Mouse (Mus musculus) MEL (cell line): Measurements from ENCODE around the gene Deaf1. TPM values are rescaled to one million over a fixed set of nuclear protein-coding genes. Genes with fewer than 3 reads are reported as not detected.

Source experiments
- DNase-seq: peaks from one replicate; pipeline ENCODE4 v3.0.0; 2011; ENCODE audit warnings: low read depth, low spot score
- H3K27ac ChIP-seq: 2 replicates; pipeline ENCODE4 v1.5.1; 2012; ENCODE audit warnings: low read depth, mild to moderate bottlenecking, control low read depth, low read length, moderate library complexity; ENCODE audit not compliant: control insufficient read depth
- H3K27me3 ChIP-seq, 2 experiments: fragments of 150-350 bp in 1 of 2; sonication (generic) in 1 of 2; 2 replicates each; pipeline ENCODE4 v1.6.1; 2012; ENCODE audit warnings: low read length in 2 of 2, mild to moderate bottlenecking in 2 of 2, improper control_type of control experiment in 1 of 2, moderate library complexity in 1 of 2; ENCODE audit not compliant: insufficient read depth in 2 of 2, control insufficient read depth in 1 of 2
- H3K36me3 ChIP-seq, 2 experiments: 2 replicates each; pipeline ENCODE4 v1.6.1; 2012 to 2014; ENCODE audit warnings: low read length in 2 of 2, improper control_type of control experiment in 1 of 2, inconsistent platforms in 1 of 2, mild to moderate bottlenecking in 1 of 2; ENCODE audit not compliant: insufficient read depth in 2 of 2, control insufficient read depth in 1 of 2
- H3K4me1 ChIP-seq, 2 experiments: fragments of 150-350 bp in 1 of 2; sonication (generic) in 1 of 2; 2 replicates each; pipeline ENCODE4 v1.6.1; 2012; ENCODE audit warnings: low read length in 2 of 2, improper control_type of control experiment in 1 of 2, mild to moderate bottlenecking in 1 of 2; ENCODE audit not compliant: insufficient read depth in 2 of 2, control insufficient read depth in 1 of 2
- H3K4me3 ChIP-seq, 2 experiments: fragments of 150-350 bp in 1 of 2; sonication (generic) in 1 of 2; 2 replicates each; pipeline ENCODE4 v1.5.1; 2012; ENCODE audit warnings: low read depth in 2 of 2, low read length in 2 of 2, mild to moderate bottlenecking in 2 of 2, moderate library complexity in 2 of 2, control low read depth in 1 of 2, improper control_type of control experiment in 1 of 2; ENCODE audit not compliant: control insufficient read depth in 1 of 2, insufficient read depth in 1 of 2
- H3K79me2 ChIP-seq: 2 replicates; pipeline ENCODE4 v1.6.1; 2012; ENCODE audit warnings: mild to moderate bottlenecking, low read length, moderate library complexity; ENCODE audit not compliant: control insufficient read depth, poor library complexity, insufficient read depth
- H3K9ac ChIP-seq: 2 replicates; pipeline ENCODE4 v1.6.1; 2012; ENCODE audit warnings: low read depth, mild to moderate bottlenecking, control low read depth, low read length, moderate library complexity; ENCODE audit not compliant: control insufficient read depth, poor library complexity, severe bottlenecking
- H3K9me3 ChIP-seq: fragments of 150-350 bp; sonication (generic); replicated peaks from 2 replicates; pipeline ENCODE4 v1.6.1; 2012; ENCODE audit warnings: mild to moderate bottlenecking, low read length, improper control_type of control experiment, moderate library complexity; ENCODE audit not compliant: insufficient read depth
- BHLHE40 ChIP-seq: IDR thresholded peaks from 2 replicates; pipeline ENCODE4 v1.6.1; 2012; ENCODE audit warnings: low read depth, mild to moderate bottlenecking, inconsistent platforms, low read length, improper control_type of control experiment, borderline replicate concordance
- CHD1 ChIP-seq: IDR thresholded peaks from 2 replicates; pipeline ENCODE4 v1.6.1; 2012; ENCODE audit warnings: low read depth, mild to moderate bottlenecking, inconsistent platforms, low read length, improper control_type of control experiment
- CTCF ChIP-seq, 3 experiments: IDR thresholded peaks in 2 of 3; conservative IDR thresholded peaks in 1 of 3; 2 replicates each; pipeline ENCODE4 v1.5.1; 2011 to 2012; ENCODE audit warnings: low read length in 3 of 3, low read depth in 2 of 3, mild to moderate bottlenecking in 2 of 3, improper control_type of control experiment in 1 of 3, inconsistent platforms in 1 of 3, mixed read lengths in 1 of 3, moderate library complexity in 1 of 3; ENCODE audit not compliant: control insufficient read depth in 1 of 3, insufficient read depth in 1 of 3, poor library complexity in 1 of 3, severe bottlenecking in 1 of 3
- E2F4 ChIP-seq: IDR thresholded peaks from 2 replicates; pipeline ENCODE4 v1.6.1; 2011; ENCODE audit warnings: low read depth, low read length, improper control_type of control experiment, borderline replicate concordance
- ELF1 ChIP-seq: IDR thresholded peaks from 2 replicates; pipeline ENCODE4 v1.6.1; 2014; ENCODE audit warnings: low read depth, mild to moderate bottlenecking, inconsistent platforms, low read length, improper control_type of control experiment, moderate library complexity
- EP300 ChIP-seq, 2 experiments: IDR thresholded peaks; 2 replicates each; pipeline ENCODE4 v1.6.1; 2011; ENCODE audit warnings: improper control_type of control experiment in 2 of 2, low read length in 2 of 2, low read depth in 1 of 2, mild to moderate bottlenecking in 1 of 2
- GABPA ChIP-seq: IDR thresholded peaks from 2 replicates; pipeline ENCODE4 v1.6.1; 2012; ENCODE audit warnings: low read depth, mild to moderate bottlenecking, inconsistent platforms, low read length, improper control_type of control experiment, moderate library complexity
- GATA1 ChIP-seq: IDR thresholded peaks from 2 replicates; pipeline ENCODE4 v1.6.1; 2011; ENCODE audit warnings: low read depth, low read length, improper control_type of control experiment
- HCFC1 ChIP-seq: IDR thresholded peaks from 2 replicates; pipeline ENCODE4 v1.6.1; 2012; ENCODE audit warnings: low read depth, mild to moderate bottlenecking, inconsistent platforms, low read length, improper control_type of control experiment, moderate library complexity
- JUND ChIP-seq: IDR thresholded peaks from 2 replicates; pipeline ENCODE4 v1.6.1; 2011; ENCODE audit warnings: low read depth, mild to moderate bottlenecking, improper control_type of control experiment, low read length
- KAT2A ChIP-seq: conservative IDR thresholded peaks from 2 replicates; pipeline ENCODE4 v1.6.1; 2012; ENCODE audit warnings: low read depth, low read length, improper control_type of control experiment, inconsistent platforms
- MAFK ChIP-seq: IDR thresholded peaks from 2 replicates; pipeline ENCODE4 v1.6.1; 2011; ENCODE audit warnings: low read depth, mild to moderate bottlenecking, low read length, improper control_type of control experiment, borderline replicate concordance
- MAX ChIP-seq: IDR thresholded peaks from 2 replicates; pipeline ENCODE4 v1.6.1; 2011; ENCODE audit warnings: low read length, improper control_type of control experiment
- MAZ ChIP-seq: IDR thresholded peaks from 2 replicates; pipeline ENCODE4 v1.6.1; 2012; ENCODE audit warnings: low read depth, mild to moderate bottlenecking, inconsistent platforms, low read length, improper control_type of control experiment
- MEF2A ChIP-seq: IDR thresholded peaks from 2 replicates; pipeline ENCODE4 v1.6.1; 2014; ENCODE audit warnings: low read depth, mild to moderate bottlenecking, inconsistent platforms, low read length, improper control_type of control experiment; ENCODE audit not compliant: poor library complexity, insufficient replicate concordance, severe bottlenecking; ENCODE audit errors: extremely low read depth
- MXI1 ChIP-seq: IDR thresholded peaks from 2 replicates; pipeline ENCODE4 v1.6.1; 2011; ENCODE audit warnings: mild to moderate bottlenecking, low read depth, low read length, improper control_type of control experiment
- MYB ChIP-seq: IDR thresholded peaks from 2 replicates; pipeline ENCODE4 v1.6.1; 2011; ENCODE audit warnings: mild to moderate bottlenecking, low read depth, low read length, improper control_type of control experiment
- MYC ChIP-seq: IDR thresholded peaks from 2 replicates; pipeline ENCODE4 v1.6.1; 2011; ENCODE audit warnings: low read depth, mild to moderate bottlenecking, low read length, improper control_type of control experiment, moderate library complexity
- NELFE ChIP-seq: IDR thresholded peaks from 2 replicates; pipeline ENCODE4 v1.6.1; 2011; ENCODE audit warnings: low read depth, low read length, improper control_type of control experiment
- NRF1 ChIP-seq: IDR thresholded peaks from 2 replicates; pipeline ENCODE4 v1.6.1; 2014; ENCODE audit warnings: low read depth, mild to moderate bottlenecking, inconsistent platforms, low read length, improper control_type of control experiment, moderate library complexity; ENCODE audit not compliant: poor library complexity, insufficient read depth, severe bottlenecking
- POLR2A ChIP-seq, 2 experiments: IDR thresholded peaks; 2 replicates each; pipeline ENCODE4 v1.6.1; 2011 to 2012; ENCODE audit warnings: low read length in 2 of 2, mild to moderate bottlenecking in 2 of 2, control low read depth in 1 of 2, improper control_type of control experiment in 1 of 2, low read depth in 1 of 2, moderate library complexity in 1 of 2; ENCODE audit not compliant: control insufficient read depth in 1 of 2, insufficient read depth in 1 of 2, poor library complexity in 1 of 2
- POLR2AphosphoS2 ChIP-seq: IDR thresholded peaks from 2 replicates; pipeline ENCODE4 v1.6.1; 2011; ENCODE audit warnings: low read length, improper control_type of control experiment
- POLR2AphosphoS5 ChIP-seq: IDR thresholded peaks from 2 replicates; pipeline ENCODE4 v1.6.1; 2012; ENCODE audit warnings: low read depth, borderline replicate concordance, mild to moderate bottlenecking, inconsistent platforms, low read length, moderate library complexity, mixed read lengths
- RAD21 ChIP-seq: IDR thresholded peaks from 2 replicates; pipeline ENCODE4 v1.6.1; 2011; ENCODE audit warnings: mild to moderate bottlenecking, low read depth, low read length, improper control_type of control experiment
- RCOR1 ChIP-seq: IDR thresholded peaks from 2 replicates; pipeline ENCODE4 v1.6.1; 2012; ENCODE audit warnings: low read depth, mild to moderate bottlenecking, inconsistent platforms, low read length, improper control_type of control experiment
- SIN3A ChIP-seq: IDR thresholded peaks from 2 replicates; pipeline ENCODE4 v1.6.1; 2012; ENCODE audit warnings: low read length, improper control_type of control experiment, inconsistent platforms
- SMC3 ChIP-seq: IDR thresholded peaks from 2 replicates; pipeline ENCODE4 v1.6.1; 2011; ENCODE audit warnings: low read depth, low read length, improper control_type of control experiment
- TBP ChIP-seq: IDR thresholded peaks from 2 replicates; pipeline ENCODE4 v1.8.0; 2011; ENCODE audit warnings: low read depth, low read length, improper control_type of control experiment
- TCF12 ChIP-seq: IDR thresholded peaks from 2 replicates; pipeline ENCODE4 v1.6.1; 2014; ENCODE audit warnings: low read depth, mild to moderate bottlenecking, inconsistent platforms, low read length, improper control_type of control experiment, moderate library complexity
- UBTF ChIP-seq: IDR thresholded peaks from 2 replicates; pipeline ENCODE4 v1.6.1; 2012; ENCODE audit warnings: low read depth, mild to moderate bottlenecking, inconsistent platforms, low read length, improper control_type of control experiment, moderate library complexity, borderline replicate concordance; ENCODE audit not compliant: insufficient read depth
- USF1 ChIP-seq: IDR thresholded peaks from 2 replicates; pipeline ENCODE4 v1.6.1; 2014; ENCODE audit warnings: low read depth, mild to moderate bottlenecking, inconsistent platforms, low read length, improper control_type of control experiment, moderate library complexity
- USF2 ChIP-seq, 2 experiments: IDR thresholded peaks; 2 replicates each; pipeline ENCODE4 v1.6.1; 2011 to 2012; ENCODE audit warnings: improper control_type of control experiment in 2 of 2, low read length in 2 of 2, borderline replicate concordance in 1 of 2, inconsistent platforms in 1 of 2, low read depth in 1 of 2, mild to moderate bottlenecking in 1 of 2; ENCODE audit not compliant: insufficient read depth in 1 of 2
- ZC3H11A ChIP-seq: IDR thresholded peaks from 2 replicates; pipeline ENCODE4 v1.6.1; 2012; ENCODE audit warnings: low read depth, mild to moderate bottlenecking, inconsistent platforms, low read length, improper control_type of control experiment
- ZKSCAN1 ChIP-seq: IDR thresholded peaks from 2 replicates; pipeline ENCODE4 v1.6.1; 2012; ENCODE audit warnings: low read depth, mild to moderate bottlenecking, inconsistent platforms, low read length, improper control_type of control experiment, moderate library complexity
- ZMIZ1 ChIP-seq: IDR thresholded peaks from 2 replicates; pipeline ENCODE4 v1.6.1; 2012; ENCODE audit warnings: low read depth, mild to moderate bottlenecking, inconsistent platforms, low read length, improper control_type of control experiment, moderate library complexity
- ZNF384 ChIP-seq: IDR thresholded peaks from 2 replicates; pipeline ENCODE4 v1.6.1; 2012; ENCODE audit warnings: low read depth, mild to moderate bottlenecking, inconsistent platforms, low read length, improper control_type of control experiment
- polyA plus RNA-seq, 2 experiments: library from polyadenylated mRNA; stranded (reverse) in 1 of 2; unstranded in 1 of 2; fragments of >175 nt in 1 of 2; fragments of >200 nt in 1 of 2; gene quantifications; 2 replicates each; pipeline versions ENCODE4 v1.2.1 to v1.2.4; 2012; ENCODE audit warnings: low replicate concordance in 2 of 2, low read depth in 1 of 2; ENCODE audit not compliant: insufficient read length in 2 of 2, insufficient read depth in 1 of 2, missing spikeins in 1 of 2
- total RNA-seq: library from RNA; depleted of rRNA; stranded (reverse); fragments of 300-350 nt; gene quantifications from 2 replicates; pipeline ENCODE4 v1.2.3, GENCODE M21; 2012

The Deaf1 gene
- total and polyA plus RNA-seq, 3 experiments, result 13.2 to 91.1 TPM; not detected in 1

DNA sequence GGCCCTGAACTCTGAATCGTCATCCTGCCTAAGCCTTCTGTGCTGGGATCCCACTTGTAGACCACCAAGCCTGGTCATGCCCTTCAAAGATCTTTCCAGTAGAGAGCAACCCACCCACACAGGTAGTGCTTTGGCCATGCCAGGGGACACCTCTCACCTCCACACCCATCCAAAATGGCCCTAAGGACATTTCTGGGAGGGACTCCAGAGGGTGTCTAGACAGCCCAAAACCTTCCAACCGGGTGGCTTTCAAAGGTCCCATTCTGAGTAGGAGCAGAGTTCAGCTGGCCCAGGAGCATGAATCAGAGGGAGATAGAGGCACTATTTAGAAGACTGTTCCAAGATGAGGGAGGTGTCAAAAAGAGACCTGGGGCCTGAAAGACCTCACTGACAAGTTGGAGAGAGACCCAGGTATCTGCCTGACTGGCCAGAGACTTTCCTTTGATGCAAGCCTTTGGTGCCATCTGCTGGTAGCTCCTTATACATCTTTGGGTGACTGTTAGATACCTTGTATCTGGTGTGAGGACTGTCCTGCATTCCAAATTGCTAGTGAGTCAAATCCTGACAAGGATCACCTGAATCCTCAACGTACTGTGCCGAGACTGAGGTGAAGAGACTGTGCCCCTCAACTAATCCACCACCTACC lies 35.7 kb upstream of the Deaf1 start:
- no peaks in the 10 kb centered on the region for H3K9me3 ChIP-seq
- peaks cover 11 to 17% of the 10 kb centered on the region in 2 experiments for H3K4me1 ChIP-seq
- H3K27me3 ChIP-seq, result no peaks in the 10 kb centered on the region; a peak in 1 of 4 replicates
- H3K79me2 ChIP-seq, result no peaks in the 10 kb centered on the region
- H3K27ac ChIP-seq, result 0 out of 2 replicates have a peak overlapping the region, but pooled peaks have one; percentile 4
- no peak overlapping the region for H3K4me3 ChIP-seq
- DNase-seq, result peak; percentile 86
- H3K9ac ChIP-seq, result no peak overlapping the region; the same call in 1 of the 2 replicates
- H3K36me3 ChIP-seq, result peaks cover 0 to 16% of the 10 kb centered on the region in 2 experiments; a peak in 2 of 4 replicates
- TF ChIP-seq ZNF384, result no peak
- TF ChIP-seq KAT2A, result no peak
- no peak for TF ChIP-seq POLR2AphosphoS2
- TF ChIP-seq EP300 (IDR thresholded peaks at IDR 0.05; ENCODE audit: low read depth in 1 of 2, low read length in 2 of 2), result no peak
- no peak for TF ChIP-seq ELF1
- no peak for TF ChIP-seq MAFK
- no peak for TF ChIP-seq NELFE
- no peak for TF ChIP-seq MAX
- TF ChIP-seq MYB, result no peak
- no peak; the same call in 1 of the 2 replicates for TF ChIP-seq JUND
- no peak for TF ChIP-seq HCFC1
- TF ChIP-seq ZMIZ1, result no peak
- TF ChIP-seq RAD21, result peak; percentile 92
- TF ChIP-seq MYC, result 0 out of 2 replicates have a peak, but pooled peaks have one; percentile 19
- no peak for TF ChIP-seq USF2 (IDR thresholded peaks at IDR 0.05; ENCODE audit: borderline replicate concordance in 1 of 2, insufficient read depth in 1 of 2, low read depth in 1 of 2, low read length in 2 of 2)
- no peak for TF ChIP-seq MXI1
- no peak for TF ChIP-seq POLR2AphosphoS5
- no peak for TF ChIP-seq MEF2A
- no peak for TF ChIP-seq ZKSCAN1
- TF ChIP-seq RCOR1, result no peak
- TF ChIP-seq TBP, result no peak
- no peak for TF ChIP-seq UBTF
- no peak for TF ChIP-seq GATA1
- TF ChIP-seq USF1, result no peak
- 0 out of 2 replicates have a peak, but pooled peaks have one; percentile 30 for TF ChIP-seq BHLHE40
- no peak for TF ChIP-seq GABPA
- no peak for TF ChIP-seq CHD1
- TF ChIP-seq NRF1, result no peak
- peak; percentile 76 for TF ChIP-seq ZC3H11A
- no peak for TF ChIP-seq POLR2A (IDR thresholded peaks at IDR 0.05; ENCODE audit: control insufficient read depth in 1 of 2, insufficient read depth in 1 of 2, low read depth in 1 of 2, low read length in 2 of 2, poor library complexity in 1 of 2)
- TF ChIP-seq CTCF (IDR thresholded peaks at IDR 0.05 in 2 of 3, conservative IDR thresholded peaks at IDR 0.05 in 1 of 3; ENCODE audit: control insufficient read depth in 1 of 3, insufficient read depth in 1 of 3, low read depth in 2 of 3, low read length in 3 of 3, poor library complexity in 1 of 3, severe bottlenecking in 1 of 3), result peak; percentile 67 to 90 (median 90)
- TF ChIP-seq SIN3A, result peak; percentile 60; the same call in 1 of the 2 replicates
- TF ChIP-seq E2F4, result no peak
- TF ChIP-seq SMC3, result peak; percentile 82
- TF ChIP-seq TCF12, result no peak
- no peak for TF ChIP-seq MAZ
